21 mouse cellular contexts compared by ENCODE assay signal in genomic region chr1:90969881-90970390, GRCm38 (mm10). TPM values are rescaled to one million over a fixed set of nuclear protein-coding genes. Genes with fewer than 3 reads are reported as not detected.
DNase-seq lines count a peak whose midpoint lies in the region; ATAC-seq and TF ChIP-seq lines count a peak whose summit lies in the region.
"Had no signal": no experiment of that assay in that cellular context is flagged by ENCODE, and none has a peak within 500 bp of the region (broad histone marks: within the 10 kb centered on the region; RNA-seq: fewer than 3 reads in every experiment).

No protein-coding gene starts in this region.

- H3K36me3 ChIP-seq in lung, embryonic 14.5 days (ENCODE audit: insufficient read depth) = no peaks in the 10 kb centered on the region
- H3K36me3 ChIP-seq in intestine, postnatal 0 days (ENCODE audit: control insufficient read depth, insufficient read depth) = no peaks in the 10 kb centered on the region
- H3K36me3 ChIP-seq in stomach, embryonic 14.5 days (ENCODE audit: control insufficient read depth, insufficient read depth, low read length) = no peaks in the 10 kb centered on the region
- H3K36me3 ChIP-seq: limb, embryonic 12.5 days had no signal

- DNase-seq in heart, adult 11 months = peak; percentile 82
- DNase-seq in heart, postnatal 25 days (ENCODE audit: low spot score) = no peak
- DNase-seq in lung, embryonic 14.5 days = no peak
- no peak for DNase-seq in lung, postnatal 10 days
- no peak for DNase-seq in spleen, postnatal 14 days (ENCODE audit: low spot score in 2 of 2)
- no peak for DNase-seq in retina, postnatal 1 day
- DNase-seq: adrenal gland, adult 2 months; cerebellum, adult 2 months; gastrocnemius, postnatal 25 days; right cerebral cortex, adult 18-20 months; thymus, postnatal 25 days had no signal

- intact Hi-C loops in heart, postnatal 25 days (cut with DNase I) = loop anchor here (5.0 kb wide), 3 partner anchors 52 to 267 kb away; no protein-coding TSS in a partner anchor

- no peak overlapping the region for H3K4me3 ChIP-seq in lung, embryonic 14.5 days (ENCODE audit: low read depth, low read length)
- H3K4me3 ChIP-seq in intestine, postnatal 0 days (ENCODE audit: low read depth, low read length) = peak overlapping the region; percentile 42; the same call in 1 of the 2 replicates
- H3K4me3 ChIP-seq in stomach, embryonic 14.5 days (ENCODE audit: low read depth, low read length) = no peak overlapping the region
- H3K4me3 ChIP-seq: limb, embryonic 12.5 days had no signal

- no peak for ATAC-seq in lung, embryonic 14.5 days (ENCODE audit: insufficient read depth)
- peak; percentile 14 for ATAC-seq in intestine, postnatal 0 days
- peak; percentile 19; the same call in 1 of the 2 replicates for ATAC-seq in stomach, embryonic 14.5 days (ENCODE audit: insufficient number of reproducible peaks, insufficient read depth, low FRiP score, low read depth)

- no peaks in the 10 kb centered on the region for H3K27me3 ChIP-seq in lung, embryonic 14.5 days (ENCODE audit: insufficient read depth, low read length)
- no peaks in the 10 kb centered on the region for H3K27me3 ChIP-seq in intestine, postnatal 0 days (replicated peaks; ENCODE audit: control insufficient read depth, insufficient read depth, low read length)
- H3K27me3 ChIP-seq in stomach, embryonic 14.5 days (ENCODE audit: control insufficient read depth, insufficient read depth, low read length) = no peaks in the 10 kb centered on the region

- no peaks in the 10 kb centered on the region for H3K9me3 ChIP-seq in lung, embryonic 14.5 days (ENCODE audit: low read depth, low read length)
- H3K9me3 ChIP-seq in intestine, postnatal 0 days (ENCODE audit: control insufficient read depth) = no peaks in the 10 kb centered on the region
- no peaks in the 10 kb centered on the region for H3K9me3 ChIP-seq in stomach, embryonic 14.5 days (ENCODE audit: control insufficient read depth, low read depth, low read length)
- H3K9me3 ChIP-seq: limb, embryonic 12.5 days had no signal

- H3K4me2 ChIP-seq in lung, embryonic 14.5 days = peak overlapping the region; percentile 41; the same call in 1 of the 2 replicates
- peak overlapping the region; percentile 68 for H3K4me2 ChIP-seq in intestine, postnatal 0 days (replicated peaks; ENCODE audit: low read depth)
- no peak overlapping the region for H3K4me2 ChIP-seq in stomach, embryonic 14.5 days (replicated peaks; ENCODE audit: low read depth, low read length)

- H3K9ac ChIP-seq in lung, embryonic 14.5 days = no peak overlapping the region
- no peak overlapping the region for H3K9ac ChIP-seq in intestine, postnatal 0 days (ENCODE audit: low read depth, low read length)
- H3K9ac ChIP-seq in stomach, embryonic 14.5 days (replicated peaks; ENCODE audit: low read depth, low read length) = no peak overlapping the region
- H3K9ac ChIP-seq: limb, embryonic 12.5 days had no signal

- TF ChIP-seq CTCF in lung, embryonic 14.5 days (IDR thresholded peaks at IDR 0.05; ENCODE audit: low read depth) = no peak
- no peak for TF ChIP-seq CTCF in intestine, postnatal 0 days (IDR thresholded peaks at IDR 0.05; ENCODE audit: low read depth)

- H3K4me1 ChIP-seq in lung, embryonic 14.5 days (ENCODE audit: insufficient read depth) = peaks cover 3% of the 10 kb centered on the region; the same call in 1 of the 2 replicates
- H3K4me1 ChIP-seq in intestine, postnatal 0 days (replicated peaks; ENCODE audit: control insufficient read depth, insufficient read depth, low read length) = 0 out of 2 replicates have a peak, but pooled peaks cover 5% of the 10 kb centered on the region
- peaks cover 11% of the 10 kb centered on the region; the same call in 1 of the 2 replicates for H3K4me1 ChIP-seq in stomach, embryonic 14.5 days (ENCODE audit: control insufficient read depth, insufficient read depth, low read length)

- 65% methylated on average over 10 of the region's 10 CpGs for WGBS in lung, embryonic 14.5 days
- 35% methylated on average over 10 of the region's 10 CpGs for WGBS in intestine, postnatal 0 days
- WGBS in stomach, embryonic 14.5 days = 66% methylated on average over 10 of the region's 10 CpGs

- no peak overlapping the region for H3K27ac ChIP-seq in lung, embryonic 14.5 days (ENCODE audit: low read depth)
- H3K27ac ChIP-seq in intestine, postnatal 0 days (ENCODE audit: low read depth, low read length) = peak overlapping the region; percentile 74; the same call in 1 of the 2 replicates
- no peak overlapping the region for H3K27ac ChIP-seq in stomach, embryonic 14.5 days (ENCODE audit: low read length)

RNA-seq across cellular contexts. Expression of gene Rab17, which starts 0.5 kb away (rescaled TPM):
- 1 to 10 TPM; 2.1 to 3.2 TPM for total RNA-seq in heart, postnatal 25 days (2021)
- polyA plus RNA-seq in lung, embryonic 14.5 days (2014; fragmentation: Nextera tagmentation; extraction: Ambion mirVana) = 1.7 and 2.3 TPM in 2 replicates
- 75.4 and 93.3 TPM in 2 replicates for polyA plus RNA-seq in intestine, postnatal 0 days (2015; fragmentation: Nextera tagmentation; extraction: Ambion mirVana)
- 5.4 and 5.6 TPM in 2 replicates for polyA plus RNA-seq in stomach, embryonic 14.5 days (2014; fragmentation: Nextera tagmentation; extraction: Ambion mirVana)
- total RNA-seq: gastrocnemius, postnatal 25 days; left cerebral cortex, adult 18-20 months; monocyte, adult 5-6 weeks had no signal
- polyA plus RNA-seq: cerebellum, adult 2 months; erythroblast, embryonic 14.5 days; hindbrain, embryonic 11.5 days had no signal

RNA-seq across cellular contexts. Expression of gene Prlh, which starts 17.0 kb away (rescaled TPM):
- not detected for total RNA-seq in heart, postnatal 25 days (2021)
- polyA plus RNA-seq in lung, embryonic 14.5 days (2014; fragmentation: Nextera tagmentation; extraction: Ambion mirVana) = not detected in 2 replicates
- polyA plus RNA-seq in intestine, postnatal 0 days (2015; fragmentation: Nextera tagmentation; extraction: Ambion mirVana) = not detected in 2 replicates
- not detected in 2 replicates for polyA plus RNA-seq in stomach, embryonic 14.5 days (2014; fragmentation: Nextera tagmentation; extraction: Ambion mirVana)
- total RNA-seq: adrenal gland, adult 2 months; gastrocnemius, postnatal 25 days; left cerebral cortex, adult 18-20 months; megakaryocyte-erythroid progenitor cell, adult 5-6 weeks; monocyte, adult 5-6 weeks had no signal
- polyA plus RNA-seq: adrenal gland, adult 2 months; heart, embryonic 14.5 days; hindbrain, embryonic 11.5 days; limb, embryonic 12.5 days; neural tube, embryonic 14.5 days had no signal

RNA-seq across cellular contexts. Expression of gene Lrrfip1, which starts 28.6 kb away (rescaled TPM):
- 10 to 100 TPM; 81.3 to 98.0 TPM for total RNA-seq in heart, postnatal 25 days (2021)
- polyA plus RNA-seq in lung, embryonic 14.5 days (2014; fragmentation: Nextera tagmentation; extraction: Ambion mirVana) = 47.1 and 49.4 TPM in 2 replicates
- polyA plus RNA-seq in intestine, postnatal 0 days (2015; fragmentation: Nextera tagmentation; extraction: Ambion mirVana) = 79.2 and 85.3 TPM in 2 replicates
- 54.3 and 60.7 TPM in 2 replicates for polyA plus RNA-seq in stomach, embryonic 14.5 days (2014; fragmentation: Nextera tagmentation; extraction: Ambion mirVana)

RNA-seq across cellular contexts. Expression of gene Mlph, which starts 55.1 kb away (rescaled TPM):
- under 1 TPM; 0.87 to 0.99 TPM for total RNA-seq in heart, postnatal 25 days (2021)
- polyA plus RNA-seq in lung, embryonic 14.5 days (2014; fragmentation: Nextera tagmentation; extraction: Ambion mirVana) = 0.39 and 0.42 TPM in 2 replicates
- 3.0 and 3.4 TPM in 2 replicates for polyA plus RNA-seq in intestine, postnatal 0 days (2015; fragmentation: Nextera tagmentation; extraction: Ambion mirVana)
- 0.29 and 1.3 TPM in 2 replicates for polyA plus RNA-seq in stomach, embryonic 14.5 days (2014; fragmentation: Nextera tagmentation; extraction: Ambion mirVana)
- total RNA-seq: megakaryocyte-erythroid progenitor cell, adult 5-6 weeks; monocyte, adult 5-6 weeks had no signal
- polyA plus RNA-seq: erythroblast, embryonic 14.5 days; hindbrain, embryonic 11.5 days; neural tube, embryonic 14.5 days had no signal

Comparison
In these comparisons a context has a peak if more than half of its experiments do, and no peak if none do; other contexts are left out.
1. RNA of gene Rab17, which starts 0.5 kb away (polyA plus RNA-seq): 75.4 to 93.3 TPM in intestine, postnatal 0 days; 5.4 to 5.6 TPM in stomach, embryonic 14.5 days and 1.7 to 2.3 TPM in lung, embryonic 14.5 days; every median in the first group is over 10 times any median in the second.